Mouse (Mus musculus) ES-E14 (cell line): ENCODE results near the gene Gal3st3. TPM values are rescaled to one million over a fixed set of nuclear protein-coding genes. Genes with fewer than 3 reads are reported as not detected.

Experiments used
- DNase-seq: peaks from one replicate; pipeline ENCODE4 v3.0.0-alpha.2; 2013; ENCODE audit warnings: low read depth, low spot score
- H3K27ac ChIP-seq: 2 replicates; pipeline ENCODE4 v1.5.1; 2012; ENCODE audit warnings: low read depth, mild to moderate bottlenecking, low read length, moderate library complexity, mixed read lengths; ENCODE audit not compliant: poor library complexity, insufficient read depth, severe bottlenecking
- H3K36me3 ChIP-seq: 2 replicates; pipeline ENCODE4 v1.6.1; 2012; ENCODE audit warnings: mild to moderate bottlenecking, low read length, moderate library complexity, mixed read lengths; ENCODE audit not compliant: control insufficient read depth, poor library complexity, insufficient read depth, severe bottlenecking
- H3K4me1 ChIP-seq, 2 experiments: fragments of 150-350 bp in 1 of 2; sonication (generic) in 1 of 2; 2 replicates each; pipeline ENCODE4 v1.6.1; 2012; ENCODE audit warnings: low read length in 2 of 2, mild to moderate bottlenecking in 1 of 2, mixed read lengths in 1 of 2; ENCODE audit not compliant: control insufficient read depth in 2 of 2, insufficient read depth in 2 of 2, poor library complexity in 1 of 2
- H3K4me3 ChIP-seq, 2 experiments: fragments of 150-350 bp in 1 of 2; sonication (generic) in 1 of 2; 2 replicates each; pipeline ENCODE4 v1.5.1; 2012; ENCODE audit warnings: low read length in 2 of 2, low read depth in 1 of 2, mild to moderate bottlenecking in 1 of 2, mixed read lengths in 1 of 2; ENCODE audit not compliant: insufficient read depth in 1 of 2, poor library complexity in 1 of 2, severe bottlenecking in 1 of 2
- H3K9ac ChIP-seq: 2 replicates; pipeline ENCODE4 v1.6.1; 2012; ENCODE audit warnings: low read depth, mild to moderate bottlenecking, low read length, mixed read lengths; ENCODE audit not compliant: poor library complexity, insufficient read depth, severe bottlenecking
- H3K9me3 ChIP-seq: fragments of 150-350 bp; sonication (generic); 2 replicates; pipeline ENCODE4 v1.6.1; 2012; ENCODE audit warnings: low read depth, mild to moderate bottlenecking, low read length; ENCODE audit not compliant: control insufficient read depth, insufficient read depth
- CHD2 ChIP-seq: IDR thresholded peaks from 2 replicates; pipeline ENCODE4 v1.6.1; 2014; ENCODE audit warnings: mild to moderate bottlenecking, low read depth, low read length, inconsistent platforms
- HCFC1 ChIP-seq: IDR thresholded peaks from 2 replicates; pipeline ENCODE4 v1.6.1; 2012; ENCODE audit warnings: low read length, inconsistent platforms, borderline replicate concordance; ENCODE audit not compliant: insufficient read depth
- MAFK ChIP-seq: IDR thresholded peaks from 2 replicates; pipeline ENCODE4 v1.6.1; 2014; ENCODE audit warnings: mild to moderate bottlenecking, low read depth, low read length, inconsistent platforms; ENCODE audit not compliant: insufficient read depth
- ZC3H11A ChIP-seq: IDR thresholded peaks from 2 replicates; pipeline ENCODE4 v1.6.1; 2012; ENCODE audit warnings: low read depth, mild to moderate bottlenecking, inconsistent platforms, low read length, borderline replicate concordance
- ZNF384 ChIP-seq: IDR thresholded peaks from 2 replicates; pipeline ENCODE4 v1.6.1; 2012; ENCODE audit warnings: low read depth, low read length, inconsistent platforms
- in situ Hi-C, 2 experiments: fragments of 600-800 bp; cut with MboI; formaldehyde crosslinking; loops; one replicate each; pipeline ENCODE4 v1.15.1; 2025; ENCODE audit warnings: low sequenced_read_pairs in 2 of 2, inconsistent platforms in 1 of 2; ENCODE audit not compliant: unreplicated experiment in 2 of 2
- total RNA-seq: library from RNA; depleted of rRNA; stranded (reverse); fragments of 300-350 nt; gene quantifications from 2 replicates; pipeline ENCODE4 v1.2.3, GENCODE M21; 2012

The Gal3st3 gene
- total RNA-seq, 1 experiment: 2.1 TPM

GRCm38 (mm10) chr19:5296630-5297029 is 1.5 kb upstream of the Gal3st3 start:
- Histone ChIP-seq H3K4me1 (peaks cover 1 to 10% of the 10 kb centered on the region in 2 experiments; a peak in 3 of 4 replicates), H3K36me3 (peaks cover 13% of the 10 kb centered on the region), H3K4me3 (no peak overlapping the region), H3K9me3 (no peaks in the 10 kb centered on the region), H3K9ac (no peak overlapping the region), H3K27ac (no peak overlapping the region)
- DNase-seq: no peak
- TF ChIP-seq CHD2 (no peak), ZNF384 (no peak), ZC3H11A (no peak), MAFK (no peak), HCFC1 (no peak)
- in situ Hi-C loops: no loop called here

- no peaks in the 10 kb centered on the region for H3K9me3 ChIP-seq
- no peak for TF ChIP-seq MAFK
- no peak for TF ChIP-seq CHD2
- no peak for TF ChIP-seq ZC3H11A
- no peak for TF ChIP-seq HCFC1
- no peak overlapping the region for H3K4me3 ChIP-seq
- H3K27ac ChIP-seq: peak overlapping the region; percentile 34; the same call in 1 of the 2 replicates
- in situ Hi-C loops: no loop called here
- H3K4me1 ChIP-seq: peaks cover 1 to 14% of the 10 kb centered on the region in 2 experiments; a peak in 3 of 4 replicates
- no peaks in the 10 kb centered on the region; the same call in 1 of the 2 replicates for H3K36me3 ChIP-seq
- peak; percentile 69 for DNase-seq
- H3K9ac ChIP-seq: no peak overlapping the region
Observed at GRCm38 (mm10) chr19:5300588-5300987, 2.5 kb downstream of the Gal3st3 start.

- Histone ChIP-seq H3K27ac (no peak overlapping the region), H3K4me1 (peaks cover 1 to 13% of the 10 kb centered on the region in 2 experiments; a peak in 3 of 4 replicates), H3K36me3 (no peaks in the 10 kb centered on the region; the same call in 1 of the 2 replicates), H3K9me3 (no peaks in the 10 kb centered on the region), H3K9ac (peak overlapping the region; percentile 21; the same call in 1 of the 2 replicates), H3K4me3 (no peak overlapping the region)
- in situ Hi-C loops: no loop called here
- TF ChIP-seq HCFC1: no peak
- no peak for TF ChIP-seq ZNF384
- TF ChIP-seq MAFK: no peak
- TF ChIP-seq CHD2: no peak
- TF ChIP-seq ZC3H11A: no peak
- DNase-seq: peak; percentile 65
Observed at GRCm38 (mm10) chr19:5302455-5302854, 4.3 kb downstream of the Gal3st3 start.

- peaks cover 0 to 6% of the 10 kb centered on the region in 2 experiments; a peak in 1 of 4 replicates for H3K4me1 ChIP-seq
- TF ChIP-seq MAFK (no peak), ZC3H11A (no peak), HCFC1 (no peak), ZNF384 (no peak), CHD2 (no peak)
- in situ Hi-C loops: no loop called here
- H3K36me3 ChIP-seq: no peaks in the 10 kb centered on the region; the same call in 1 of the 2 replicates
- DNase-seq: peak; percentile 44
- H3K4me3 ChIP-seq: peak overlapping the region; percentile 31 to 34; a peak in 2 of 4 replicates
- H3K27ac ChIP-seq: no peak overlapping the region
- no peaks in the 10 kb centered on the region for H3K9me3 ChIP-seq
- peak overlapping the region; percentile 20; the same call in 1 of the 2 replicates for H3K9ac ChIP-seq
Observed at GRCm38 (mm10) chr19:5306279-5306678, 8.1 kb downstream of the Gal3st3 start.

- Histone ChIP-seq H3K9ac (peak overlapping the region; percentile 20), H3K9me3 (no peaks in the 10 kb centered on the region), H3K27ac (no peak overlapping the region), H3K4me1 (peaks cover 0 to 3% of the 10 kb centered on the region in 2 experiments; a peak in 1 of 4 replicates), H3K36me3 (no peaks in the 10 kb centered on the region; the same call in 1 of the 2 replicates), H3K4me3 (peak overlapping the region; percentile 31 to 34)
- peak; percentile 40 for DNase-seq
- TF ChIP-seq ZC3H11A: no peak
- in situ Hi-C loops: no loop called here
Observed at GRCm38 (mm10) chr19:5306968-5307734, 9.0 kb downstream of the Gal3st3 start.
